Mouse (Mus musculus) R1 (cell line): ENCODE results near the gene Ticrr.

Source experiments
- DNase-seq: peaks from one replicate; pipeline ENCODE4 v3.0.0-alpha.2; 2018; ENCODE audit warnings: low read depth, low spot score

Ticrr gene

GRCm38 (mm10) chr7:79744585-79744984 is 84.6 kb downstream of the Ticrr start:
- no peak for DNase-seq

GRCm38 (mm10) chr7:79747659-79748058 is 87.7 kb downstream of the Ticrr start:
- no peak for DNase-seq
